Mouse (Mus musculus) urinary bladder, postnatal 10 days (tissue): ENCODE results near the gene Gm47996.

Experiments
- DNase-seq: peaks from one replicate; pipeline ENCODE4 v3.0.0; 2022; ENCODE audit warnings: low spot score

Gm47996 gene

GRCm38 (mm10) chr1:151250109-151250508 lies 40.2 kb downstream of the Gm47996 start:
- no peak for DNase-seq

- DNase-seq: no peak
Measured at GRCm38 (mm10) chr1:151250529-151251193, 40.7 kb downstream of the Gm47996 start.

DNA sequence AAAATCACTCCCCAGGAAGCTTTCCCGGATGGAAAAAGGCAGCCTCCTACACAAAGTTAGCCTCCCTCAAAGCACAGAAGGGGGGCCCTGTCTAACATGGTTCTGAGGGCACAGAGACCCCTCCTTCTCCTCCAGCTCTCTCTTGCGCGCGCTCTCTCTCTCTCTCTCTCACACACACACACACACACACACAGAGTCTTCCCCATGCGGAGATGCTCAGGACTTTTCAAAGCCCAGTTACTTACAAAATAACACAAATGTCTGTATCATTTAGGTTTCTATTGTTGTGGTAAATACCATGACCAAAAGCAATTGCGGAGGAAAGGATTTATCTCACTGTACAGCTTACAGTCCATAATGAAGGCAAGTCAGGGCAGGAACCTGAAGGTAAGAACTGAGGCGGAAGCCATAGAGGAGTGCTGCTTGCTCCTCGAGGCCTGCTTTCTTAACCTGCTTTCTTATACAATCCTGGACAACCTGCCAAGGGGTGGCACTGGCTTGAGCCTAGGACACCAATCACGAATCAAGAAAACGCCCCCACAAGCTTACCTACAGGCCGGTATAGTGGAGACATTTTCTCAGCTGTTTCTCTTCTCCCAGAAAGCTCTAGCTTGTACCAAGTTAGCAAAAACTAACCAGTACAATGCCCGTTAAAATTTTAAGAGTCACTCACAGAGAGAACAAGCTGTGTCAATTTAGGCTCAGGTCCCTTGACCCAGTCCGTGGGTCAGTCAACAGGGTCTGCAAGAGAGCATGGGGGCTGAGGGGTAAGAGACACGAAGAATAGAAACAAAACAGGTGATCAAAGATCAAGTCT lies 41.5 kb downstream of the Gm47996 start:
- DNase-seq: no peak

GRCm38 (mm10) chr1:151255422-151255821 lies 45.5 kb downstream of the Gm47996 start:
- DNase-seq: no peak

DNA sequence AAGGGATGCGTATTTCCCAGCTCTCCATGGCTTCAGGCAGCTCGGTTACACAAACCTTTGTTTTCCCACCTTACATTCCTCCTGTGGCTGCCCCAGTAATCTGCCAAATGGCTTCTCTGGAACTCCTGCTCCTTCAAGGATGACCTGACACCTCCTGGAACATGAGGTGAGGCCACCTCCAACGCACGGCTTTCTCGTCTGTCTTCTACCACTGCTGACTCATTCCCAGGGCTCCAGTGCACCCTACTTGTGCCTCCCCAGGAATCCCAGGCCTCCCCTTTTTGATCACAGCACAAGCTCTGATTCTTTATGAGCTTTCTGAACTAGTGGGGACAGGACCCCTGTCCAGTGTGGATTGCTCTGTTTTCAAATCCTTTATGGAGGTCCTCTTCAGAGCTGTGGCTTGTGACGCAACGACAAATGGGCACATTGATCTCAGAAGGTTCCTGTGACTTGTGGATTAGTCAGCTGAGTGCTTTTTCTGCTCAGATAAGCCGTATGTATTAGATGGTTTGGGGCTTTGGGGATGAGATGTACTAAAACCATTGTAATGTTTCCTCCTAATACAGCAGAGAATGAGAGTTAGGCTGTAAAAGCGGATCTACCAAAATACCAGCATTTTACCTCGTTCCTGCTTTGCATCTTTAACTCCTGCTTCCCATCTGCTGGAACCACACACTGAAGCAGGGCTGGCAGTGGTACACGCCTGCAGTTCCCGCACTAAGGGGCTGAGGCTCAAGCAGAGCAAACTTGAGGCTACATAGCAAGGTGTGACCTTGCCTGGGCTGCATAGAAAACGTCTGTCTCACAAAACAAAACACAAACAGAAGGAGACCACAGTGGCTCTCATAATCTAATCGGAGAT lies 48.4 kb downstream of the Gm47996 start:
- no peak for DNase-seq

- no peak for DNase-seq
Measured at GRCm38 (mm10) chr1:151259061-151259460, 49.1 kb downstream of the Gm47996 start.
